Mouse (Mus musculus) MN1 (cell line): ENCODE results near the gene Araf.

Experiments used
- DNase-seq: peaks from one replicate; pipeline ENCODE4 v3.0.0-alpha.2; 2016; ENCODE audit warnings: low spot score

Gene Araf

DNA sequence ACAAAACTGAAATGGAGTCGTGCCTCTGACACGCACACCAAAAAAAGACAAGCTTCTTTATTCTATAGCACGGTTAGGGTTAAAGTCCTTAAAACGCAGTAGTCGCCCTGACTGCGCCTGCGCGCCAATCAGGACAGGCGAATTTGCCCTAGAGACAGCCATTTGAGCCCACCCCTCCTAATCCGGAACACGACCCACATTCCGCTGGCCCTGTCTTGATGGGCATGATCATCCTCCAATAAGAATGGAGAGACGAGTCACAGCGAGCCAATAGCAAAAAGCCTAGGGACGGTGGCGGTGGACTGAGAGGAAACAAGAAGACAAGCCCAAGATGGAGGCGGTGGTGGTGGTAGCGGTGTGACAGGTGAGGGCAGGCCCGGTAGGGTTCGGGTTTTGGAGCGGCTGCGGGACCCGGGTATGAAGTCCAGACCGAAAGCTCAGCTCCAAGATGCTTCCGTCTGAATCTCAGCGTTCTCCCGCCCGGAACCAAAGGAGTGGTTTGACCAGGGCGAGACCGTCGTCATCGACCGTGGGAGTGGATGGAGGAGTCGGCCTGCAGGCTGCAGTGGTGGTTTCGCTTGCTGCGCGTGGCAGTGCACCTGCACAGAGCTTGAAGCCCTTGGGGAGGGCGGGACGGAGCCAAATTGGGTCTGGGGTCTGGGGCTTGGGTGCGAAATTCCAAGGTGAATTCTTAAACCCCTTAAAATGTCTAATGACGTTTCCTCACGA is 50.8 kb downstream of the Araf start:
- DNase-seq = peak; percentile 96

DNA sequence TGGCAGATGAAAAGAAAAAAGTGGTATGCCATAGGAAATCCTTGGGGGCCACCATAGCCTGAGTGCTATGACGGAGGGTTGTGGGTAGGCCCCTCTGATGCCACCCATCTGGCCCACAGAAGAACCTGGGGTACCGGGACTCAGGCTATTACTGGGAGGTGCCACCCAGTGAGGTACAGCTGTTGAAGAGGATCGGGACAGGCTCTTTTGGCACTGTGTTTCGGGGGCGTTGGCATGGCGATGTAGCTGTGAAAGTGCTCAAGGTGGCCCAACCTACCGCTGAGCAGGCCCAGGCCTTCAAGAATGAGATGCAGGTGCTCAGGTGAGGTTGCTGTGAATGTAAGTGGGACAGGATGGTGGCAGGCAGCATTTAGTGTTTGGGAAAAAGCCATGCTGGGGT is 56.2 kb downstream of the Araf start:
- no peak for DNase-seq

DNA sequence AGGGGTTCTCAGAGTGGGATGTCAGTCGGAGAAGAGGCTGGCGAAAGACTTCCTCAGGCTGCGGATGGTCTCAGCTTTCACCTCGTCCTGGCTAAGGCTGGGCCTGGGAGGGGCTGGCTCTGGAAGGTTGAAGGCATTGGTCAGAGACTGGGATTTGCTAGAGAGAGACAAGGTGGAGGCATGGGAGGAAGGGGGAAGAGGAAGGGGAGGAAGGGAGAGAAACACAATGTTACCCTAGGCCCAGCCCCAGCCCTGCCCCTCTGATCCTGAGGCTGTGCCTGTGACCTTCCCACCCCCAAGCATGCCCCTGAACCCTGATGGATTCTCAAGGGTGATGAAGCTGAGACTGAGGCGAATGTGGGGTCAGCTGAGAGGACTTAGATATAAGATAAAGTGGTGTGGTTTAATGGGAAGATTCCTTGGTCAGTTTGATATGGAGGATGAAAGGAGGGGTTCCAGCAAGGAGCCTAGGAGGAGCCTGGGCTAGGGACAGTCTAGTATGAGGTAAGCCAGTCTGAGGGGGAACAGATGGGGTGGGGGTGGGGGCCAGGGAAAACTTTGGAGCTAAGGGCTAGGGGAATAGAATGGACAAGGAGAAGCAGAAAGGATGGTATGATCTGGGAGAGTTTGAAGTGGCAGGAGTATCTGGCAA is 64.0 kb downstream of the Araf start:
- no peak for DNase-seq

DNA sequence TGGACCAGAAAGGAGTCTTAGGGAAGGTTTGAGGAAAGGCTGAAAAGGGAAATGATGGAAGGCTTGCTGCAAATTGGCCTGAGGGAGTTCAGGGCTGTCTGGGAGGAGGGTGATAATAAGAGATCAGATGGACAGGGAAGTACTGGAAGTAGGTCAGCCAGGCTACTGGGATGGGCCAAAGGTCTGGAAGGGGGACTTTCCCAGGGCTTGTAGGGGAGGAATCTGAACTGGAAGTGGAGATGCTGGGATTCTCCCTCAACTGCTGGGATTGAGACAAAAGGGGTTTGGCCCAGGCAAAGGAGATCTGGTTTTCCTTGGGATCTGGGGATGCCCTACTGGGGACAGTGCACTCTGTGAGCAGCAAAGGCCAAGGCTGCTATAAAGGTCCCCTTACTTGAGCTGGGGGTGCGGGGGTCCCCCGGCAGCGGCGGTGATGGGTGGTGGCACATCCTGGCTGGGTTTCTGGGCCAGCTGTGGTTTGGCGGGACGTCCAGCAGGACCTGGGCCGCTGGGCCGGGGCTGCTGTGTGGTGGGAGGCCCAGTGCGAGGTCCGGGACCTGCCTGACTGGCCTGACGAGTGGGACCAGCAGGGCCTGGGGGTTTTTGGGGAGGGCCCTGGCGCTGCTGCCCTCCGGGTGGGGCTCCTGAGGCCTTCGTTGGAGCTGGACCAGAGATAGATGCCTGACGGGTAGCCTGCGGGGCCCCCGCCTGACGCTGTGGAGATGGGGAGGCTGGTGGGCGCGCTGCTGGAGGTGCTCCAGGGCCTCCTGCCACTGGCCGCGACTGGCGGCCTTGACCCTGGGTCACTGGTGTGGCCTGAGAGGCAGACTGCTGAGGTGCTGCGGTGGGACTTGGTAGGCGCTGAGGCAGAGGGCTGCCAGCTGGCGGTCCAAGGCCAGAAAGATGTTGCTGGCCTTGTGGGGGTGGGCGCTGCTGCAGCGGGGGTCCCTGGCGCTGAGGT is 64.8 kb downstream of the Araf start:
- DNase-seq = no peak

DNA sequence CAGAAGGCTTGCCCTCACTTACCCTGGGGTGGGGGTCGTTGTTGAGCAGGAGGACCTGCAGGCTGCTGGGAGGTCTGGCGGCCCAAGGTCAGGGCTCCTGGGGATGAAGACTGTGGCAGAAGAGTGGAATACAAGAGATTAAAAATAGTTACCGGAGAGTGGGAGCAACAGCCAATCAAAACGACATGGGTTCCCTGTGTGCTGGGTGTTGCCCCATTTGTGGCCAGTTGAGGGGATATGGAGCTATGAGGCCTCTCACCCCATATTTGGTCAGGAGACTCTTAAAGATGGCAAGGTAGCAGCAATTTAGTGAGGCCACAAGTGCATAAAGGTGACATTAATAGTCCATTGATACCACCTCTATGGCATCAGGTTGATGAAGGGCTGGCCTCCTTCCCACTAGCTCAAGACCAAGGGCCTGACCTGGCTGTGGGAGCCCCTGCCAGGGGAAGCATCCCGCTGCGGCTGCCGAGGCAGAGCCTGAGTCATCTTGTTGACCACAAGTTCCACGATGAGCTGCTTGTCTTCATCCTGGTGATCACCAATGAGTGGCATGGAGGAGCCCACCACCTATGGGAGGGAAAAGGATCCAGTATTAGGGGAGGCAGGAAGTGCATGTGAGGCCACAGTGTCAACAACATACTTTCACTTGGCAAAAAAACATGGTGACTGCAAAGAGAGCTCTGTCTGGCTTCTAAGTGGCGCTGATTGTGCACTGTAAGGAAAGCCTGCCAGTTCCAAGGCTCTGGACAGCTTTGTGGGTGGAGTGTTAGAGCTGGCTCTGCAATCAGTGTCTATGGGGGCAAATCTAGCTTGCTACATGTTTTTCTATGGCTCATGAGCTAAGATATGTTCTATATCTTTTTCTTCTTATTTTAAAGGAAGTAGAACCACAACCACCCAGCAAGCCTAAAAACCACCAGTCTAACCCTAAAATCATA is 65.8 kb downstream of the Araf start:
- no peak for DNase-seq

DNA sequence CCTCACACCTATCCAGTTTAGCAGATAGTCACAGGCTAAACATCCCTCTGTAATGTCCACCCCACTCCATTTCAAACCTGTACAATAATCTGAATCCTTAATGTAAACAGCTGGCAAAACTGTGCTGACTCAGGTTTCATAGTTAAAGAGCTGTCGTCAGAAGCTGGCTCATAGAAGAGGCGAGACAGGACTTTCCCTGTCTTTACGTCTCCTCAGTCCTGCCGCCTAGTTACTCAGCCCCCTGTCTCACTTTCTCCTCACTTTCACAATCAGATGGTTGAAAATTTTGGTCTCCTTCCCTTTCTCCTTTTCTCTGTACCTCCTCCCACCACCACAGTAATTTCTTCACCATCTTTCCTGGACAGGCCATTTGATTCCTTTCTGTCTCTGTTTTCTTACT is 70.5 kb downstream of the Araf start:
- DNase-seq = no peak

DNA sequence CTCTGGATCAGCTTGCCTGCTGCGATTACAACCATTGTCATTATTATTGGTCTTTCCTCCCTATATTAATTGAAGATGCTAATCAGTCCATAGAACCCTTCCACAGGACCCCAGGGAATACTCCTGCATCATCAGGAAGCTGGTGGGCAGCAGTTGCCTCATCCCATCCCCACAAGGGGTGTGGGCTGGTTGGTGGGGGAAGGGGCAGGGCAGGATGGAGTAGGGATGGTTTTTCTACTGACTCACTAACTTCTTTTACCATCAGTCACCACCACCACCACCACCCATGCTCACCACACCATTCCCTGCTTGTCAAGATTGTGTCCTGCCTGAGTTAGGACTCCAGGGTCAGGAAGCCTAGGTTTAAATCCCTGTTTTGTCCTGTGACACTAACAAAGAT is 71.6 kb downstream of the Araf start:
- no peak for DNase-seq

DNA sequence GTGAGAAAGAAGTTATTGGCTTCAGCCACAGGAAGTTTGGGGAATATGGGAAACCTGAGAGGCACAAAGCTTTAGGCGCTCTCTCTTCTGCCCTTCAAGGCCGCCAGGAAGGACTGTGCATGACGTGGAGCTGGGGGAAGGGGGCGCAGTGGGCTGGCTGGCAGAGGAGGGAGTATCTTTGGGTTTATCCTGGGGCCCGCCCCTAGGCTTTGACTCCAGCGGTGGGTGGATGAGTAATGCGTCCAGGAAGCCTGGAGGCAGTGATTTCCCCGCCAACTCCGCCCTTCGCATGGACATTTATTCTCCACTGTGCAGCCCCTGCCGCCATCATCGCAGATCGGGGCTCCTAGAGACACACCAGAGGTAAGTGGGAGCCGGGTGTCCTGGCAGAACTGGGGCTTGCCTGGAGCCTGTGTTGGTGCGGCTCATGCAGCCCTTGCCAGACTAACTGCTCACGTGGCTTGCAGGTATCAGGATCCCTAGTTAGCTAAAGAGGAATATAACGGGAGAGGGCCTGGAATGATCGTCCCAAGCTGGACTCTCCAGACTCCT is 72.4 kb downstream of the Araf start, which contains the start of gene Timp1:
TSS of gene Timp1 (plus strand) at position 205 of the 552 bp plus-strand sequence.
- DNase-seq = no peak

DNA sequence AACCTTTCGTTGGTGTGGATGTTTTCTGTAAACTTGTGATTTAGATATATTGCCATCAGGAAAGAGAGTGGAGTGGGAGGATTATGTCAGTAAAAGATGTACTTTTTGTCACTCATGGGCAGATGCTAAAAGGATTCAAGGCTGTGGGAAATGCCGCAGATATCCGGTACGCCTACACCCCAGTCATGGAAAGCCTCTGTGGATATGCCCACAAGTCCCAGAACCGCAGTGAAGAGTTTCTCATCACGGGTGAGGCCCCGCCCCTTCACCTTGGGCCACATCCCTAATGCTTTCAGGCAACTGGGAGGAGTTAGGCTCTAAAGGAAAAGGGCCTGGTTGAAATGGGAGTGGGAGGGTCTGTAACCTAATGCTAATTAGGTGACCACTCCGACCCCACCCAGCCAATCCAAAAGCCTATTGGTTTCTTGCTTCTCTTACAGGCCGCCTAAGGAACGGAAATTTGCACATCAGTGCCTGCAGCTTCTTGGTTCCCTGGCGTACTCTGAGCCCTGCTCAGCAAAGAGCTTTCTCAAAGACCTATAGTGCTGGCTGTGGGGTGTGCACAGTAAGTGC is 75.4 kb downstream of the Araf start:
- no peak for DNase-seq

DNA sequence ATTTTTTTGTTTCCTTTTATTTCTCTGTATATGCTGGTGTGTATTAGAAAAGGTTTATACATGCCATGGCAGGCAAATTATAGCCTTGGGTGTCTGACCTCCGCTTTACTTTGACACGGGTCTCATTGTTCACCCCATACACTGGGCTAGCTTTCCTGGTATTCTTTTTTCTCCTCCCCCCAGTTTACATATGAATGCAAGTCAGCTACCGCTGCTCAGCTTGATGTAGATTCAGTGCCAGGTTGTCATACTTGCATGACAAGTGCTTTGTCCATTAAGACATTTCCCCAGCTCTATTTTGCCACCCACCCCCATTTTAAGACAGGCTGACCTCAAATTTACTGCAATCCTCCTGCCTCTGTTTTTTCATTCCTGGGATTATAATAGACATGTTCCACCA is 77.6 kb downstream of the Araf start:
- no peak for DNase-seq

DNA sequence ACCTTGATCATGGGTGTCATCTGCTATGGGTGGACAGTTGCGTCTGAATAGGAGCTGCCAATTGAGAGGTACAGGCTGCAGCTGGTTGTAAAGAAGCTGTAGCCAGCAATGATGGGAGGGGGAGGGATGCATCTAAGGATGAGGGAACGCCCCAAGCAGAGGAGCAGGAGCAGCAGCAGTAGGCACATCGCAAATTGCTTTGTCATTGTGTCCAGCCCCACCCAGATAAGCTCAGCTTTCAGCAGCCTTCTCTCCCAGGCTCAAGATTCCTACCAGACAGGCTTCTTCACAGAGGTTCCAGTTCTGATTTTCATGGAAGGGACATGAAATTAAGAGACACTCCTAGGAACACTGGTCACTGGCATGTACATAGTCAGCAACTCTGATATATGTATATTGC is 112.5 kb downstream of the Araf start:
- peak; percentile 15 for DNase-seq
